Mouse (Mus musculus) ZHBTc4 (cell line): ENCODE measurements at regions not wholly inside any gene's neighbourhood (a gene's known extent, or its start where the extent isn't known, plus 50 kb on each side); places are given as distances from the start of the nearest gene placed in this dataset.
"Not testable (repeated sequence)": the region's sequence is repeated elsewhere in the genome, so short reads cannot be mapped to it uniquely, and the experiment has no call there.

Experiments used
- DNase-seq: peaks from one replicate; pipeline ENCODE4 v3.0.0-alpha.2; 2011; ENCODE audit warnings: low read depth, low spot score

GRCm38 (mm10) chr2:166516261-166516660 is 197.4 kb downstream of the Prex1 start:
- no peak for DNase-seq

GRCm38 (mm10) chr2:166514664-166515063 is 199.0 kb downstream of the Prex1 start:
- DNase-seq: no peak

- DNase-seq: peak; percentile 87
Observed at GRCm38 (mm10) chr2:166512488-166512887, 201.1 kb downstream of the Prex1 start.

GRCm38 (mm10) chr2:166511477-166511876 is 202.2 kb downstream of the Prex1 start:
- not testable (repeated sequence) for DNase-seq

GRCm38 (mm10) chr2:166510776-166511175 is 202.9 kb downstream of the Prex1 start:
- DNase-seq: no peak

GRCm38 (mm10) chr2:166509591-166509990 is 204.0 kb downstream of the Prex1 start:
- no peak for DNase-seq

- DNase-seq: peak; percentile 41
Observed at GRCm38 (mm10) chr2:166508656-166509420, 204.8 kb downstream of the Prex1 start.

GRCm38 (mm10) chr2:166505309-166505708 is 208.3 kb downstream of the Prex1 start:
- DNase-seq: no peak

- no peak for DNase-seq
Observed at GRCm38 (mm10) chr2:166503666-166504065, 210.0 kb downstream of the Prex1 start.

- DNase-seq: no peak
Observed at GRCm38 (mm10) chr2:166492895-166493294, 220.7 kb downstream of the Prex1 start.

GRCm38 (mm10) chr2:166492421-166492820 is 221.2 kb downstream of the Prex1 start:
- DNase-seq: no peak

- DNase-seq: no peak
Observed at GRCm38 (mm10) chr2:166491861-166492260, 221.8 kb downstream of the Prex1 start.

- peak; percentile 56 for DNase-seq
Observed at GRCm38 (mm10) chr2:166489041-166489872, 224.4 kb downstream of the Prex1 start.

GRCm38 (mm10) chr2:166487688-166488087 is 225.9 kb downstream of the Prex1 start:
- no peak for DNase-seq

- no peak for DNase-seq
Observed at GRCm38 (mm10) chr2:166485788-166486187, 227.8 kb downstream of the Prex1 start.

- no peak for DNase-seq
Observed at GRCm38 (mm10) chr2:166485361-166485760, 228.3 kb downstream of the Prex1 start.

GRCm38 (mm10) chr2:166483617-166484319 is 229.9 kb downstream of the Prex1 start:
- DNase-seq: peak; percentile 53

- no peak for DNase-seq
Observed at GRCm38 (mm10) chr2:166482720-166483616, 230.7 kb downstream of the Prex1 start.

- no peak for DNase-seq
Observed at GRCm38 (mm10) chr2:166481774-166482173, 231.9 kb downstream of the Prex1 start.

GRCm38 (mm10) chr2:166481362-166481761 is 232.3 kb downstream of the Prex1 start:
- DNase-seq: no peak

- no peak for DNase-seq
Observed at GRCm38 (mm10) chr2:166480883-166481282, 232.7 kb downstream of the Prex1 start.
